Mouse (Mus musculus) kidney, adult 2 months (tissue): ENCODE data around the gene Galns.

ENCODE experiments used
- CTCF ChIP-seq: fragments of 200-500 bp; conservative IDR thresholded peaks from 2 replicates; pipeline ENCODE4 v1.5.1; 2011; ENCODE audit warnings: low read depth, mild to moderate bottlenecking, control low read depth, low read length, moderate library complexity, mixed read lengths; ENCODE audit not compliant: insufficient read depth, insufficient read length
- POLR2A ChIP-seq: fragments of 200-500 bp; IDR thresholded peaks from one replicate; pipeline ENCODE4 v1.6.1; 2011; ENCODE audit warnings: low read depth, low read length, control low read depth

DNA sequence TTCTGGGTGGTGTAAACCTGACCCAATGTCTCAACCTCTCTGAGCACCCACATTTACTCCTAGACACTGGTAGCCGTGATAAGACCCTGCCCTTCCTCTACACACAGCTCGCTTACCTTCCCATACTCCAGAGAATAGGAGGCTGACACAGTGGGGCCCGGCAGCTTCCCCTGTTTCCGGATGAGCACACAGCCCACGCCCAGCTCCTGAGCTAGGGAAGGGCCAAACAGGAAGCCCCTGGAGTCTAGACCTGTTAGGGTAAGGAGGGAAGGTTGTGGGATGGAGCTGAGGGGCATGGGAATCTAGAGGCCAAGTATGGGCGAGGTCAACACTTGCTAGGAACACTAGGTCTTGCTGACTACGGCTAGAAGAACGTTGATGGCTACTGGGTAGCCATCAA, 36.0 kb downstream of the Galns start:
- TF ChIP-seq CTCF: no peak
- no peak for TF ChIP-seq POLR2A
